Mouse (Mus musculus): ENCODE data around the gene Abcd4. TPM values are rescaled to one million over a fixed set of nuclear protein-coding genes. Genes with fewer than 3 reads are reported as not detected.

Gene Abcd4
- 20.9 and 21.1 TPM in 2 replicates for polyA plus RNA-seq (2012; rRNA removed)

DNA sequence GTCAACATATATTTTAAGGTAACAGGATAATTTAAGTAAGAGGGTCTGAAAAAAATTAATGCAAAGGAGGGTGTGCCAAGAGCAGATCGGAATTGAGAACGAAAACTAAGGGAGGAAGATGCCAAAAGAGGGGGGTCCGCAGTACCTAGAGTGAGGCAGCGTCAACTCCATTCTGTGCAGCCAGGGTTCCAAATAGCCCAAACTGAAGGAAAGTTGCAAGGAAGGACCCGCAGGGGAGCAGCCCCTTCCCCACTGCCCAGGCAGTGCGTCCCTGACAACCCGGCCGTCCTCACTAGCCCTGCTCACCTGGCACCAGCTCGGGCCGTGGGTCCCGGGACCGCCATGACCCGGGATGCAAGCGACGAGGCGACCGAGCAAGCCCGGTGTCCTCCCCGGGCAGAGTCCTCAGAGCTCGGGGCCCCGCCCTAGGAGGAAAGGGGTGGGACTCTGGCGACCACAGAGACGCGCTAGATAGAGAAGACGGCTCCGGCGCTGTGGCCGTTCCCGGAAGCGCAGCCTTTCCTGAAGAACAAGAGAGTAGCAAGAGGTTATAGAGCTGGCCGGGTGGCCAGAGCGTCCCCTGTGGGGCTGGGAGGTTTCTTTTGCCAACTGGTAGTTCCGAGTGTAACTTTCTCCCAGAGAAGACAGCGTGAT lies at the start of gene Abcd4:
Gene Abcd4, minus strand, starts transcription at position 437 of the 654 bp plus-strand sequence.

GRCm38 (mm10) chr12:84640654-84641053 lies 23.4 kb upstream of the Abcd4 start, which contains the start of gene Vrtn:
TSS of gene Vrtn (plus strand) at chr12:84641019.

GRCm38 (mm10) chr12:84569336-84569970 lies 47.8 kb downstream of the Abcd4 start, which contains the start of gene Vsx2:
TSS of gene Vsx2 (plus strand) at chr12:84569762.

Other genes starting within 250 kb of the Abcd4 start
- 26.7 and 27.6 TPM in 2 replicates for gene Entpd5, start 208.4 kb downstream of the Abcd4 start, polyA plus RNA-seq (2012; rRNA removed)
- 0.08 TPM in 1 of 2 replicates, not detected in the other for gene Bbof1, start 208.3 kb downstream of the Abcd4 start, polyA plus RNA-seq (2012; rRNA removed)
- 3.1 and 3.3 TPM in 2 replicates for gene Rnf113a2, start 200.2 kb downstream of the Abcd4 start, polyA plus RNA-seq (2012; rRNA removed)
- 5.4 and 5.7 TPM in 2 replicates for gene Aldh6a1, start 166.4 kb downstream of the Abcd4 start, polyA plus RNA-seq (2012; rRNA removed)
- 4.9 TPM in 2 replicates for gene Lin52, start 166.0 kb downstream of the Abcd4 start, polyA plus RNA-seq (2012; rRNA removed)
- gene Vsx2, start 47.7 kb downstream of the Abcd4 start, polyA plus RNA-seq (2012; rRNA removed), result not detected in 2 replicates
- gene Vrtn, start 23.6 kb upstream of the Abcd4 start, polyA plus RNA-seq (2012; rRNA removed), result not detected in 2 replicates
- gene Syndig1l, start 81.4 kb upstream of the Abcd4 start, polyA plus RNA-seq (2012; rRNA removed), result 0.35 and 0.58 TPM in 2 replicates
- gene Npc2, start 155.7 kb upstream of the Abcd4 start, polyA plus RNA-seq (2012; rRNA removed), result 198 and 225 TPM in 2 replicates
- gene Isca2, start 155.8 kb upstream of the Abcd4 start, polyA plus RNA-seq (2012; rRNA removed), result 33.6 and 40.2 TPM in 2 replicates

All from colon, adult 2 months (tissue).